Mouse (Mus musculus) lung, adult 2 months (tissue): ENCODE results near the gene Nkiras2. TPM values are rescaled to one million over a fixed set of nuclear protein-coding genes. Genes with fewer than 3 reads are reported as not detected.
A peak's percentile ranks its signal among the peaks of the same experiment; 100 is the strongest.

Source experiments
- DNase-seq: peaks from one replicate; pipeline ENCODE4 v3.0.0; 2022
- H3K4me1 ChIP-seq: fragments of 200-500 bp; 2 replicates; pipeline ENCODE4 v1.6.1; 2011; ENCODE audit warnings: low read length; ENCODE audit not compliant: control insufficient read depth, insufficient read depth
- H3K4me3 ChIP-seq: fragments of 200-500 bp; replicated peaks from 2 replicates; pipeline ENCODE3; 2011; ENCODE audit warnings: low read depth, mild to moderate bottlenecking, control low read depth, low read length; ENCODE audit errors: extremely low read depth
- CTCF ChIP-seq: fragments of 200-500 bp; IDR thresholded peaks from 2 replicates; pipeline ENCODE4 v1.5.1; 2011; ENCODE audit warnings: mild to moderate bottlenecking, low read length, control low read depth; ENCODE audit not compliant: insufficient read depth
- POLR2A ChIP-seq: fragments of 200-500 bp; IDR thresholded peaks from 2 replicates; pipeline ENCODE4 v1.6.1; 2011; ENCODE audit warnings: low read depth, mild to moderate bottlenecking, control low read depth, low read length, borderline replicate concordance; ENCODE audit errors: extremely low read depth
- WGBS: fragments of 180-500 bp; shearing (Covaris S2); methylation state at CpG from one replicate; pipeline ENCODE4 v1.1.7; 2018; 5-methylcytosine and 5-hydroxymethylcytosine counted together
- polyA plus RNA-seq: library from polyadenylated mRNA; depleted of rRNA; stranded (reverse); fragments of >200 nt; gene quantifications from 2 replicates; pipeline ENCODE4 v1.2.3, GENCODE M21; 2012

The Nkiras2 gene
- polyA plus RNA-seq, 1 experiment, result 84.5 TPM

DNA sequence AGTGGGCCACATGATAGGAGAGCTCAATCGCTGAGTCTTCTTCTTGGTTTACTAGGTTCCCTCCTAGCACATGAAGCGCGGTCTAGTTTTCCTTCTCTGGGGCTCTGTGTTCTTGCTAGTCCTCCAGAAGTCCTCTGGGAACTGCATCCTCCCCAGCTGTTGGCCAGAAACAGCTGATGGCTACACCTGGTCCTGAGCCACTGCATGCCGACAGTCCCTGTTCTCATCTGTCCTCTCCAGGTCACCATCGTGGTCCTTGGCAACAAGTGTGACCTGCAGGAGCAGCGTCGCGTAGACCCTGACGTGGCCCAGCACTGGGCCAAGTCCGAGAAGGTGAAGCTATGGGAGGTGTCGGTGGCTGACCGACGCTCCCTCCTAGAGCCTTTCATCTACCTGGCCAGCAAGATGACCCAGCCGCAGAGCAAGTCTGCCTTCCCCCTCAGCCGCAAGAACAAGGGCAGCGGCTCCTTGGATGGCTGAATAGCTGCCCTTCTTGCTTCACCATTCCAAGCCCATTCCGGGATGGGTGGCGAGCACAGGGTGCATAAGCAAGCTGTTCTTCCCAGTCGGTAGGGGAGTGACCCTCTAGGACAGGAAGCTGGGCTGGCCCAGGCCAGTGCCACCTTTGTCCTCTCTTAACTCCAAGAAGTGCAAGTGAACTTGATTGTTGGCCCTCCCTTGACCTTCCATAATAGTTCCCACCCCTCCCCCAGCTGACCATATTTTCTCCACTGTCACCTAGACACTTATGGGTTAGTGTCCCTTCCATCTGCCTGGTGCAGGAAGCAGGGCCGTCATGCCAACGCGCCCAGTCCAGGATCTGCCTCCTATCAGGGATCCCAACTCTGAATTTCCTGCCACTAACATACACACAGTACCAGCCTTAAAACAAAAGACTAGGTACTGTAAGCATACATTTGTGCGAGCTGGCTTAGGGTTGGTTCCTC is 7.0 kb downstream of the Nkiras2 start:
- DNase-seq, result no peak
- peaks cover 12% of the 10 kb centered on the region for H3K4me1 ChIP-seq
- TF ChIP-seq CTCF (no peak), POLR2A (no peak)
- 84% methylated on average over 23 of the region's 23 CpGs for WGBS
- no peak overlapping the region for H3K4me3 ChIP-seq

- no peak overlapping the region for H3K4me3 ChIP-seq
- H3K4me1 ChIP-seq, result peaks cover 12% of the 10 kb centered on the region
- 10% methylated on average over 9 of the region's 9 CpGs for WGBS
- DNase-seq, result peak; percentile 74
- no peak for TF ChIP-seq POLR2A
- TF ChIP-seq CTCF, result peak; percentile 69
Observed at GRCm38 (mm10) chr11:100626701-100627195, 7.7 kb downstream of the Nkiras2 start.

DNA sequence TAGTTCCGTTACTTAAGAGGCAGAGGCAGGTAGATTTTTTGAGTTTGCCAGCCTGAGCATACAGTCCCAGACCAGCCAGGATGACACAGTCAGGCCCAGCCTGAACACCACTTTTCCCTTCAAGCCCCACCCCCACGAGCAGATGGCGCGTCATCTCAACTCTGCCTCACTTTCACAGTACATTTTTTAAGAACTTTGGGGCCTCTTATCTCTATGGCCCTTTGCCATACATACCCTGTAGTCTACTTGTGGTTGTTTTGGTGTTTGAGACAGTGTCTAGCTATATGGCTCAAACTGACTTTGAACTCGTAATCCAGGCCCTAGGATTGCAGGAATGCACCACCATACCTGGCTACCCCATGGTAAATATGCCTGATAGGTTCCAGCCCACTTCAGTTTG is 9.0 kb downstream of the Nkiras2 start:
- TF ChIP-seq POLR2A (no peak), CTCF (no peak)
- peaks cover 12% of the 10 kb centered on the region for H3K4me1 ChIP-seq
- 83% methylated on average over 5 of the region's 5 CpGs for WGBS

DNA sequence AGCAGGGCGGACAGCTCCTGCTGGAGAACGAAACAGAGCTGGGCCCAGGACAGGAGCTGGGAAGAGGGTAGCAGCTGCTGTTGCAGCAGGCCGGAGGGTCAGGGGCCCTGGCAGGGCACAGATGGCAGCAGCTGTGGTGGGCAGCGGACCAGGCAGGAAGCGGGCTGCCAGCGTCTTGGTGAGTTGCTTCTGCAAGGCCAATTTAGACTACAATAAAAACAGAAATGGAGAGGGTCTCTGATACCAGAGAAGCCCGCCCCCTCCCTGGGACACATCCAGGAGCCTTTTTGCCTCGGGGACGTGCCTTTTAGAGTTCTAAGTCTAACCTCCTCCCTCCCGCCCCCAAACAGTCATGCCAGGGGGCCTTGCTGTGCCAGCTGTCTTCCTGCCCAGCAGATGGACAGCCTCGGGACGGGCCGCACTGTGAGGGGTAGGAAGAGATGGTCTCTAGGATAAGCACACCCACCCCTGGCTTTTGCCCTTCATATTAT is 9.9 kb downstream of the Nkiras2 start:
- 37% methylated on average over 13 of the region's 13 CpGs for WGBS
- H3K4me1 ChIP-seq, result peaks cover 11% of the 10 kb centered on the region
- TF ChIP-seq CTCF, result no peak
- TF ChIP-seq POLR2A, result no peak
- no peak overlapping the region for H3K4me3 ChIP-seq
- DNase-seq, result no peak

More for the DNA sequence above, 9.0 kb downstream of the Nkiras2 start:
- H3K4me3 ChIP-seq, result no peak overlapping the region
- DNase-seq, result no peak

DNA sequence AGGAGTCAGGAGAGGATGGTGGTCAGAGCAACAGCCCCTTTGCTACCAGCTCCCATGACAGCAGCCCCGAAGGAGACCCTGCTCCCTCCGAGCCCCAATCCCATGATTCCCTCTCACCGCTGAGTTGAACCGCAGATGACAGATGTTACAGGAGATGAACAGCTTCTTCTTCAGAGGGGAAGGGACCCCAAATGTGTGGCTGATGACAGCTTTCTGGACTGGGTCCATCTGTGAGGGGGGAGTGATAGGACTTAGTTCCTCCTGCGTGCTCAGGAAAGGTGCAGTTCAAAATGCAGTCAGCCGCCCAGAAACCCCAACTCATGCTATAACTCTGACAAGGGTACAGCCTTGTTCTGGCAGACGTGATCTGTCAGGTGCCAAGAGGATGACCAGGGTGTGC is 15.5 kb downstream of the Nkiras2 start:
- no peak overlapping the region for H3K4me3 ChIP-seq
- 60% methylated on average over 7 of the region's 7 CpGs for whole genome bisulfite sequencing
- DNase-seq, result no peak
- TF ChIP-seq POLR2A (no peak), CTCF (no peak)
- no peaks in the 10 kb centered on the region for H3K4me1 ChIP-seq

DNA sequence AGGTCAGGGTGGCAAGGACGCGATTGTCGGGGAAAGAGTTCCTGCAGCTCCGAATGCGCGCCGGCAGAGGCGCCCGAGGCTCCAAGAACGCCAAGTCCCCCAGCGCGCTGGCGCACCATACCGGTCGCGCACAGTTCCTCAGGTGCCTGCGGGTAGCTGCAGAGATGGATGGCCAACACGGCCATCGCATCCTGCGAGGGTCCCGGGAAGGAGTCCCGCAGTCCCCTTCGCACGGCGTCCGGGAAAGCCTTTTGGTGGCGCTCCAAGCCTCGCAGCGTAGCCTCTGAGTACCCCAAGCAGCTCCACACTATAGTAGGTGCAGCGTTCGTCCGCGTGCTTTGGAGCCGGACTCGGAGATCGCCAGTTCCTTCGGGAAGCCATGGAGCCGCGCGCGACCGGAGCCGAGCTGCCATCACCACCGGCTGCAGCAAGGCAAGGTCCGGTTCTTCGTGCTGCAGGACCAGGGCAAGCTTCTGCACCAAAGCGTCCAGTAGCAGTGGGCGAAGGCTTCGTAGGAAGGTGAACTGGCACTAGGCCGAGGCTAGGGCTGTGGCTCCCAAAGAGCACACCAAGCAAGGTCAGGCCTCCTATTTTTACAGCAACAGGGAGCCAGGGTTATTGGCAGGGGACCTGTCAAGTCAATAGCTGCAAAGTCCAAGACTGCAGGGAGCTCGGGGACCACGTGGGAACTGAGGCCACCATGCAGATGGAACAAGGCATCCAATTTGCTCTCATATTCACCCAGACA is 21.3 kb downstream of the Nkiras2 start:
- no peak overlapping the region for H3K4me3 ChIP-seq
- no peak for DNase-seq
- H3K4me1 ChIP-seq, result no peaks in the 10 kb centered on the region; the same call in 1 of the 2 replicates
- 8% methylated on average over 52 of the region's 52 CpGs for WGBS
- no peak for TF ChIP-seq POLR2A
- peak; percentile 20; the same call in 1 of the 2 replicates for TF ChIP-seq CTCF

DNA sequence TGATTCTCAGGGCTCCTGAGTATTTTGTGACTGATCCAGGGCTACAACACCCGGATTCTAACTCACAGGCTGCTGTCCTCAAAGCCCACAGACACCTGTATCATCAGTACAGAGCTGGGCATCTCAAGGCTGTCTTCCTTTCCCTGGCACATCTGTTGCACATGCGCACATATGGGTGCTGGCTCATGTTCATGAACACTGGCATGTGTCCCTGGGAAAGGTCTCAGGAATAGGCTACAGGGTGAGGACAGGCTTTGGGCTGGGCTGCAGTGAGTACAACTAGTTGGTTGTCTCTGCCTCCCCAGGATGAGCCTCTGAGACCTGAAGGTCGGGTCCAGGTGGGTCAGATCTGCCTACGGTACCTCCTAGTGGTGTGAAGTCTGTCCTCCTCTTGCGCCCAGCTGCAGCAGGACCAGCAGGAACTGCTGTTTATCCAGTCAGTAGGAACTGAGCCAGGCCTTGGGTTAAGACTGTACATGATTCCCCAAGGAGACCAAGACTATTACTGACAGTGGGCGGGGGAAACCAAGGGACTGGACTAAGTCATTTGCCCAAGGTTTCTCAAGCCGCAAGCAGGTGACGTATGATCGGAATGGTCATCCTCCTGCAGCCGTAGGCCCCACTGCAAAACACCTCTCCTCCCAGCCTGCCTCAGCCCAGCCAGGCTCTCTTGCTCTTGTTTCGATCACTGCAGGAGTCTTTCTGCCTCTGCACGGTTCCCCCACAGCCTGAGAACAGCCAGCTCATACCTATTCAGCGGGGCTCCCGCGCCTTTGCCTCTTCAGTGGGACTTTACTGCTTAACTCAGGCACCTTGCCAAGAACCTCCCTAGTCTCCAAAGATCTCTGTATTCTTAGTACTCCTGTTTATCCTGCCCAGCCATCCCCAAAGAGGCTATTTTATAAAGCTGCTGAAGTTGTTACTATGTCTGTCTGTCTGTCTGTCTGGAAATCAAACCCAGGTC is 24.9 kb downstream of the Nkiras2 start:
- Histone ChIP-seq H3K4me3 (no peak overlapping the region), H3K4me1 (no peaks in the 10 kb centered on the region; the same call in 1 of the 2 replicates)
- no peak for DNase-seq
- TF ChIP-seq POLR2A (no peak), CTCF (no peak)
- WGBS, result 62% methylated on average over 15 of the region's 15 CpGs

- H3K4me3 ChIP-seq, result no peak overlapping the region
- peak; percentile 22 for DNase-seq
- TF ChIP-seq CTCF (peak; percentile 49), POLR2A (no peak)
- 21% methylated on average over 1 of the region's 1 CpGs for WGBS
- no peaks in the 10 kb centered on the region for H3K4me1 ChIP-seq
Observed at GRCm38 (mm10) chr11:100646265-100646664, 27.2 kb downstream of the Nkiras2 start.
